Mouse (Mus musculus) neural tube, embryonic 11.5 days (tissue): ENCODE results near the gene Mex3d. TPM values are rescaled to one million over a fixed set of nuclear protein-coding genes. Genes with fewer than 3 reads are reported as not detected.

Experiments used
- ATAC-seq: fragments of 200-750 bp; cut with Nextera tagmentation; 2 replicates; pipeline ENCODE4 v1.8.0; 2017; ENCODE audit warnings: moderate number of reproducible peaks, mild to moderate bottlenecking, moderate TSS enrichment, moderate library complexity; ENCODE audit not compliant: insufficient read depth, low FRiP score, low TSS enrichment
- DNase-seq: peaks from one replicate; pipeline ENCODE4 v3.0.0-alpha.2; 2015; ENCODE audit warnings: low spot score
- H3K27ac ChIP-seq: fragments of 300-500 bp; sonication (generic); 2 replicates; pipeline ENCODE4 v1.5.1; 2014; ENCODE audit warnings: low read depth, mild to moderate bottlenecking, low read length
- H3K27me3 ChIP-seq: fragments of 300-500 bp; sonication (generic); 2 replicates; pipeline ENCODE4 v1.6.1; 2014; ENCODE audit warnings: mild to moderate bottlenecking, low read length, mixed read lengths; ENCODE audit not compliant: control insufficient read depth, insufficient read depth
- H3K36me3 ChIP-seq: fragments of 300-500 bp; sonication (generic); 2 replicates; pipeline ENCODE4 v1.6.1; 2014; ENCODE audit warnings: mild to moderate bottlenecking, low read length, moderate library complexity, mixed read lengths; ENCODE audit not compliant: control insufficient read depth, insufficient read depth
- H3K4me1 ChIP-seq: fragments of 300-500 bp; sonication (generic); 2 replicates; pipeline ENCODE4 v1.6.1; 2014; ENCODE audit warnings: low read length, mixed read lengths; ENCODE audit not compliant: control insufficient read depth, insufficient read depth
- H3K4me2 ChIP-seq: fragments of 300-500 bp; sonication (generic); 2 replicates; pipeline ENCODE4 v1.6.1; 2014; ENCODE audit warnings: low read depth, mild to moderate bottlenecking, moderate library complexity
- H3K4me3 ChIP-seq: fragments of 300-500 bp; sonication (generic); 2 replicates; pipeline ENCODE4 v1.5.1; 2014; ENCODE audit warnings: low read depth, low read length
- H3K9ac ChIP-seq: fragments of 300-500 bp; sonication (generic); 2 replicates; pipeline ENCODE4 v1.6.1; 2014; ENCODE audit warnings: mild to moderate bottlenecking, low read length
- H3K9me3 ChIP-seq: fragments of 300-500 bp; sonication (generic); 2 replicates; pipeline ENCODE4 v1.6.1; 2016; ENCODE audit warnings: low read length; ENCODE audit not compliant: control insufficient read depth
- WGBS: fragments of 180-500 bp; shearing (Covaris S2); extraction: QIAGEN DNeasy Blood & Tissue Kit; methylation state at CpG from one replicate; pipeline ENCODE4 v1.1.7; 2014; 5-methylcytosine and 5-hydroxymethylcytosine counted together
- polyA plus RNA-seq: library from polyadenylated mRNA; unstranded; fragments of >200 nt; fragmentation: Nextera tagmentation; extraction: Ambion mirVana; gene quantifications from 2 replicates; pipeline ENCODE4 v1.2.1, GENCODE M21; 2014

Mex3d gene
- polyA plus RNA-seq, 1 experiment from 2014 or later, result 12.6 TPM

DNA sequence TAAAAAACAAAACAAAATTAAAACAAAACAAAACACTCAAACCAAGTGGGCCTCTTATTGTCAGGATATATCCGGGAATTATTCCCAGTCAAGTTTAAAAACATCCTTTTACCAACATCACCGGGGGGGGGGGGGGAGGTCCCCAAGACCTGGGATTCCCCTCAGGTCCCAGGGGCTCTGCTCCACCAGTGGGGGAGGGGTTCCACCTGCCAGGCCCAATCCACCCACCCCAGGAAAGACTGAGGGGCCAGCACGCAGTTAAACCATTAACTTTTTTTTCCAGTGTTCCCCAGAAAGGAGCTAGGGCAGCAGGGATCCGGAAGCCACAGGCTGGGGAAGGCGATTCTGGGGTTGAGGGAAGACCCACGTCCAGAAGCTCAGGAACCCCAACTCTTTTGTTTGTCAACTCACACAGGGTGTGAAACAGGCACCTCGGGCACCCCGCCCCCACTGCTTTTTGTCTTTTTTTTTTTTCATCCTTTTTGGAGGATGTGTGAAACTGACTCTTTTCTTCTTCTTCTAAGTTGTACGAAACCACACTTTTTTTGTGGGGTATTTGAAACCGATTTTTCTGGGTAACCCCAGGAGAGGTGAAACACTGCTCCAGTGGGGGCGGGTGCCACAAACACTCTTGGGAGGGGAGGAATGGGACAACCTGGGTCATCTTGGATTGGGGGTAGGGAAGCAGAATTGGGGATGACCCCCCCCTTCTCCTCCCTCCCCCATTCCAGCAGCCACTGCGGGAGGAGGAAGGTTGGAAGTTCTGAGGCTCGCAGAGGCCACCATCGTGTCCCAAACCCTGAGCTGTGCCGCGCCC, 44.3 kb upstream of the Mex3d start:
- no peak for ATAC-seq
- no peak overlapping the region for H3K27ac ChIP-seq
- 0 out of 2 replicates have a peak, but pooled peaks cover 9% of the 10 kb centered on the region for H3K4me1 ChIP-seq
- peak overlapping the region; percentile 99 for H3K4me3 ChIP-seq
- no peak for DNase-seq
- peak overlapping the region; percentile 94 for H3K4me2 ChIP-seq
- H3K27me3 ChIP-seq, result no peaks in the 10 kb centered on the region
- H3K9me3 ChIP-seq, result no peaks in the 10 kb centered on the region
- WGBS, result 16% methylated on average over 16 of the region's 16 CpGs
- peaks cover 33% of the 10 kb centered on the region for H3K36me3 ChIP-seq
- H3K9ac ChIP-seq, result peak overlapping the region; percentile 99

DNA sequence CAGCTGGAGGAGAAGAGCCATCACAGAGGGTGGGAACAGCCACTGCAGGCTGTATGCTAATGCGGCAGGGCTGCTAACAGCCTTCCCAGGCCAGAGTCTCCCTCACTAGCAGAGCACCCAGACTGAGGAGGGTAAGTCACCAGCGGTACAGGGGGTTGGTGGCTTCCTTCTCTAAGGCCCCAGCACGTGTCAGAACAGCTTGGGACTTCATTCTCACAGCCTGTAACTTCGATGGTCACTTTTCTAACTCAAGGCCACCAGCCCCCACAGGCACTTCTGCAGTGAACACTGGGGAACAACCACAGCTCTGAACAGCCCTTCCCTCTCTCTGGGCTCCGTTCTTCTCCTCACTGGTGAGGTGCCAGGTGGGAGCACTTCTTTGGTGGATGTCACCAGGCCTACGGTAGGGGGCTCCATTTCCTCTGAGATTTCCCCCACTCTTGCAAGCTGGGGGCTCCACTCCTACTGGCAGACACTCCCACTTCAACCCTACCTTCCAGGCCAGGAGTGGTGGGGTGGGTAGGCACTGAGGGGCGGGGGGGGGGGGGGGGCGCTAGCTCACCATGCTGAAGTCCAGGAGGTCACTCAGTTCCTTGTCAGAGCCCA, 43.0 kb upstream of the Mex3d start:
- Histone ChIP-seq H3K4me2 (no peak overlapping the region), H3K27me3 (no peaks in the 10 kb centered on the region), H3K9me3 (no peaks in the 10 kb centered on the region), H3K4me1 (0 out of 2 replicates have a peak, but pooled peaks cover 9% of the 10 kb centered on the region), H3K36me3 (peaks cover 46% of the 10 kb centered on the region), H3K27ac (no peak overlapping the region), H3K4me3 (no peak overlapping the region; the same call in 1 of the 2 replicates), H3K9ac (no peak overlapping the region)
- ATAC-seq (no peak), DNase-seq (no peak)
- 71% methylated on average over 6 of the region's 8 CpGs for WGBS

DNA sequence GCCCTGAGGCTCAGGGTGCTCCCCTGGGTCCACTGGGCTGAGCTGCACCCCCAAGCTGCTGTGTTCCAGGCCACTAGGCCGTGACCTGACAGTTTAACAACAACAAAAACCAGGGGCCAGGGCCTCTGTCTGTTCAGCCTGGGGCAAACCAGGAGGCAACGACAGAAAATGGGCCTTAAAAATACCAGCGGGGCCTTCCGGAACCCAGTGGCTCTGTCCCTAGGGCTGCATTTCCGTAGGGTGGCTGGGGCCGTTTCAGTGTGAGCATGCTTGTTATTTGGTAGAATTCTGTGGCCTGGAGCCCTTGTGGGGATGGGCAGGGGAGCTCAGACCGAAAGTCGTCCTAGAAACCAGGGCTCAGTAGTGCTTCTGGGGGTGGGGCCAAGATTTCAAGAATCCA, 42.3 kb upstream of the Mex3d start:
- H3K4me3 ChIP-seq, result no peak overlapping the region; the same call in 1 of the 2 replicates
- H3K9me3 ChIP-seq, result no peaks in the 10 kb centered on the region; the same call in 1 of the 2 replicates
- no peak overlapping the region for H3K27ac ChIP-seq
- H3K9ac ChIP-seq, result no peak overlapping the region
- H3K27me3 ChIP-seq, result no peaks in the 10 kb centered on the region
- H3K4me1 ChIP-seq, result 0 out of 2 replicates have a peak, but pooled peaks cover 9% of the 10 kb centered on the region
- WGBS, result 94% methylated on average over 8 of the region's 8 CpGs
- ATAC-seq (no peak), DNase-seq (no peak)
- H3K36me3 ChIP-seq, result peaks cover 52% of the 10 kb centered on the region
- H3K4me2 ChIP-seq, result no peak overlapping the region

DNA sequence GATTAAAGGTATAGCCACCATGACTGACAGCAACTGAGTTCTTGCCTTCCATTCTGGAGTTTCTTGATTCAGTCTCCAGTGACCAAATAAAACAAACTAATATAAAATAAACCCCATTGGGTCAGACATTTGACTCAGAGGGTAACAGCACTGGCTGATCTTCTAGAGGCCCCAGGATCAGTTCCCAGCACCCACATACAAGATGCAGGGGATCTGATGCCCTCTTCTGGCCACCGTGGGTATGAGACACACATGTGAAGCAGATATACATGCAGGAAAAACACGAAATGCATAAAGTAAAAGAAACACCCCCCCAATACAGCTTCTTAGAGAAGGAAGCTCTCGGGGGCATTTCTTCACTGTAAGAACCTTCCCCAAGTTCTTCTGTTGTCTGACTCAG, 37.6 kb upstream of the Mex3d start:
- 93% methylated on average over 3 of the region's 3 CpGs for WGBS
- H3K4me1 ChIP-seq, result no peaks in the 10 kb centered on the region
- ATAC-seq (no peak), DNase-seq (no peak)
- H3K27ac ChIP-seq, result no peak overlapping the region
- peaks cover 67% of the 10 kb centered on the region for H3K36me3 ChIP-seq
- no peaks in the 10 kb centered on the region; the same call in 1 of the 2 replicates for H3K9me3 ChIP-seq
- no peak overlapping the region for H3K4me3 ChIP-seq
- H3K9ac ChIP-seq, result no peak overlapping the region
- H3K27me3 ChIP-seq, result no peaks in the 10 kb centered on the region
- no peak overlapping the region for H3K4me2 ChIP-seq

DNA sequence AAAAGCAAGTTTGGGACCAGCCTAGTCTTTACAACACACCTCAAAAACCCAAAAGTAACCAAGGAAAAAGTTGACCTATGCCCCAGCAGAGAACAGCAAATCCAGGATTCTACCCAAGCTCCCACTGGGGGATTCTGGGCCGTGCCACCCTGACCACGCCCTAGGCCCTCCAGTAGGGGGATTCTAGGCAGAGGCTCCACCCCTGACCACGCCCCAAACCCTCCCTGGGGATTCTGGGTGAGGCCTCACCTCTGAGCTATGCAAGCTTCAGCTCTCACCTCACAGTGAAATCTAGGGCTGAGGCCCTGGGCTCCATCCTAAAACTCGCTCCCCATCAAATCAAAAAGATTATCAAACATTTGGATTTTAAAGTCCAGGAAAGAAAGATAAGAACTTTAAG, 36.1 kb upstream of the Mex3d start:
- WGBS, result 52% methylated on average over 4 of the region's 4 CpGs
- H3K27ac ChIP-seq, result no peak overlapping the region
- H3K27me3 ChIP-seq, result no peaks in the 10 kb centered on the region
- H3K9ac ChIP-seq, result no peak overlapping the region
- H3K36me3 ChIP-seq, result peaks cover 68% of the 10 kb centered on the region
- no peaks in the 10 kb centered on the region for H3K4me1 ChIP-seq
- ATAC-seq, result no peak
- no peak overlapping the region for H3K4me2 ChIP-seq
- H3K4me3 ChIP-seq, result no peak overlapping the region
- DNase-seq, result no peak
- H3K9me3 ChIP-seq, result no peaks in the 10 kb centered on the region; the same call in 1 of the 2 replicates

DNA sequence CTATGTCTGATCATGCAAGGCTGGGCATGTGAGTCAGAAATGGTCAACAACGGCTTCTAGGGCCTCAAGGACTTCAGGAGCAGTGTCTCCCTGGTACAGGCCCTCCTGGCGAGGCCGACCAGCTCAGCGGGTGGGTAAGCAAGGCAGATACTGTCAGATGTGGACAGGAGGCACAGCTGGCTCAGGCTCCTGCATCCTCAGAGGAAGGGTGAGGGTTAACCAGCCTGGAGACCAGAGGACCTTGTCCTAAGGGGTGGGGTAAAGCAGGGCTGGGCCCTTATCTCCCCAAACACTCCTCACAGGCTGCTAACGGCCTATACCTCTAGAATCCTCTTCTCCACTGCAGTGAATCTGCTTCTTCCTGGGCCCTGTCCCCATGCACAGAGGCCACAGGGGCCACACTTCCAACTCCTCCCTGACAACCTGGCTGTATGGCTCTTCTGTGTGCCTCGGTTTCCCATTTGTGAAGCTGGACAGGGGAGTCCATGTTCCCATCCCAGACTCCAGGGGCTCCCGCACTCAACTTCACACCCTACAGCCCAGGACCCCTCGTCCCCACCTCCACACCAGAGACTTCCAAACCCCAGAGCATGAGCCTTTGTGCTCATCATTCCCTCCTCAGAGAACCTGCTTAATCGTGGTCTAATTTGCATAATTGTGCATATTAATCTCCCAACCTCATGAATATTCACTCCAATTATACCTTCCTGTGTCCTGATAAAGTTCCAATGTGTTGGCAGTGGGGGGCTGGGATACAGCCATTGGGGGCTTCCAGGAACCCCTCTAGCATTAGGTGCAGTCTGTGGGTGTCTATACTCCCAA, 34.4 kb upstream of the Mex3d start:
- Histone ChIP-seq H3K36me3 (peaks cover 64% of the 10 kb centered on the region), H3K9ac (no peak overlapping the region)
- WGBS, result 90% methylated on average over 9 of the region's 9 CpGs

DNA sequence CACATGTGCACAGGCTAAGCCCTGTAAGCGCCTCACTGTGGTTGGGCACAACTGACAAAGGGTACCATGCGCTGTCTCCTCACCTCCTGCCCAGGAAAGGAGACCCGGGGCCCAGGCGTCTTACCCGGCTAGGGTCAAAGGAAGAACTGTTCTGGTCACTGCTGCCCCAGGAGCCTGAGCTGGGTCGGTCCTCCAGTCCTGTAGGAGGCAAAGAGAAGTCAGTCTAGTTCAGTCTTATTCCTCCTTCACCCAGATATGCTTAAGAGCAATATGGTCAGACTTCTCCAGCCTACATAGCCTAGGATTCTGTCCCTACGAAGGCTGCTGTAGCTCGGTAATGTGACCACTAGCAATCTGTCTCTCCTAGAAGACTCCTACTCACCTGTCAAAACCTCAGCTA, 33.7 kb upstream of the Mex3d start:
- H3K4me3 ChIP-seq, result no peak overlapping the region
- WGBS, result 93% methylated on average over 8 of the region's 8 CpGs
- H3K4me1 ChIP-seq, result no peaks in the 10 kb centered on the region
- H3K27ac ChIP-seq, result no peak overlapping the region
- H3K36me3 ChIP-seq, result peaks cover 64% of the 10 kb centered on the region
- H3K9me3 ChIP-seq, result no peaks in the 10 kb centered on the region; the same call in 1 of the 2 replicates
- no peaks in the 10 kb centered on the region for H3K27me3 ChIP-seq
- ATAC-seq (no peak), DNase-seq (no peak)
- H3K4me2 ChIP-seq, result no peak overlapping the region
- H3K9ac ChIP-seq, result no peak overlapping the region

More for the DNA sequence above, 34.4 kb upstream of the Mex3d start:
- DNase-seq (no peak), ATAC-seq (no peak)
- Histone ChIP-seq H3K9me3 (no peaks in the 10 kb centered on the region; the same call in 1 of the 2 replicates), H3K27ac (no peak overlapping the region), H3K27me3 (no peaks in the 10 kb centered on the region), H3K4me2 (no peak overlapping the region), H3K4me3 (no peak overlapping the region), H3K4me1 (no peaks in the 10 kb centered on the region)

DNA sequence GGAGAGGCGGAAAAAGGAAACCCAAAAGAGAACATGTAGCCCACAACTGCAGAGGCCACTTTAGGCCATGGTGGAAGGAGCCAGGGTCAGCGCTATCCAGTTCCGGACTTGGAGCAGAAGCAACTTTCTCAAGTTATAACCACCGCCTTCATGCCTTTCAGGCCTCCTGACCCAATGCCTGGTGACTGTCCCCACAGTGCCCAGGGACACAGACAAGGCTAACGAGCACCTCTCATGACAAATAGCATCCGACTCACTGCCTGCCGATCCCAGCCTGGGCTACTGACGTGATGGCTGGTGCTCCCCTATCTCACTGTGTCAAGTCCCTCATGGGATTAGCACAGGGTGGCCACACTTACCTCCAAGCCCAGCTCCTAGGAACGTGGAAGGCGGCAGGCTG, 33.3 kb upstream of the Mex3d start:
- Histone ChIP-seq H3K27me3 (no peaks in the 10 kb centered on the region), H3K4me3 (no peak overlapping the region), H3K4me1 (no peaks in the 10 kb centered on the region), H3K4me2 (no peak overlapping the region), H3K36me3 (peaks cover 64% of the 10 kb centered on the region), H3K27ac (no peak overlapping the region), H3K9me3 (no peaks in the 10 kb centered on the region; the same call in 1 of the 2 replicates), H3K9ac (no peak overlapping the region)
- ATAC-seq, result no peak
- no peak for DNase-seq
- WGBS, result 91% methylated on average over 10 of the region's 10 CpGs
